Mouse (Mus musculus): Measurements from ENCODE around the gene Ttc28.

DNA sequence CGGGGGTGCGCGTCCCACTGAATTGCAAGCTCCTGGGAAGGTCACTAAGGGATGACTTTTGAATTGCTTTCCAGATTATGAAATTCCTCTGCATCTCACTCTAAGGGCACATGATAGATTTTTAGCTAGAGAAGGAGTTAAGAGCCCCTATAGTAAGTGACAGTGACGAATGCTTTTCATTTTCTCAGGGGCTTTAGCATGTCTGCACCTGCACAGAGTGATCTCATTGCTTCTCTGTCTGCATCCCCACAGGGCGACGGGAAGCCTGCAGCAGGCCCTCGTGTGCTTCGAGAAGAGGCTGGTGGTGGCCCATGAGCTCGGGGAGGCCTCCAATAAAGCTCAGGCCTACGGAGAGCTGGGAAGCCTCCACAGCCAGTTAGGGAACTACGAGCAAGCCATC, 345.7 kb downstream of the Ttc28 start:
- TF ChIP-seq CEBPB (IDR thresholded peaks at IDR 0.05; ENCODE audit: low read depth), result no peak
- TF ChIP-seq CTCF (IDR thresholded peaks at IDR 0.05; ENCODE audit: control insufficient read depth, insufficient read depth, insufficient read length), result no peak
- TF ChIP-seq MYOG (IDR thresholded peaks at IDR 0.05; ENCODE audit: control insufficient read depth, extremely low read depth, insufficient read length), result no peak
- TF ChIP-seq MYOD1 (IDR thresholded peaks at IDR 0.05; ENCODE audit: control insufficient read depth, insufficient read length, low read depth), result no peak
- no peak for TF ChIP-seq FOSL1 (IDR thresholded peaks at IDR 0.05; ENCODE audit: insufficient read depth, low read length, poor library complexity, severe bottlenecking)
- TF ChIP-seq USF1 (IDR thresholded peaks at IDR 0.05; ENCODE audit: low read depth), result no peak
- no peak for TF ChIP-seq MAX (IDR thresholded peaks at IDR 0.05)
